Mouse (Mus musculus): ENCODE results near the gene Fam120c.
"Not testable (repeated sequence)": the region's sequence is repeated elsewhere in the genome, so short reads cannot be mapped to it uniquely, and the experiment has no call there.

Fam120c gene

DNA sequence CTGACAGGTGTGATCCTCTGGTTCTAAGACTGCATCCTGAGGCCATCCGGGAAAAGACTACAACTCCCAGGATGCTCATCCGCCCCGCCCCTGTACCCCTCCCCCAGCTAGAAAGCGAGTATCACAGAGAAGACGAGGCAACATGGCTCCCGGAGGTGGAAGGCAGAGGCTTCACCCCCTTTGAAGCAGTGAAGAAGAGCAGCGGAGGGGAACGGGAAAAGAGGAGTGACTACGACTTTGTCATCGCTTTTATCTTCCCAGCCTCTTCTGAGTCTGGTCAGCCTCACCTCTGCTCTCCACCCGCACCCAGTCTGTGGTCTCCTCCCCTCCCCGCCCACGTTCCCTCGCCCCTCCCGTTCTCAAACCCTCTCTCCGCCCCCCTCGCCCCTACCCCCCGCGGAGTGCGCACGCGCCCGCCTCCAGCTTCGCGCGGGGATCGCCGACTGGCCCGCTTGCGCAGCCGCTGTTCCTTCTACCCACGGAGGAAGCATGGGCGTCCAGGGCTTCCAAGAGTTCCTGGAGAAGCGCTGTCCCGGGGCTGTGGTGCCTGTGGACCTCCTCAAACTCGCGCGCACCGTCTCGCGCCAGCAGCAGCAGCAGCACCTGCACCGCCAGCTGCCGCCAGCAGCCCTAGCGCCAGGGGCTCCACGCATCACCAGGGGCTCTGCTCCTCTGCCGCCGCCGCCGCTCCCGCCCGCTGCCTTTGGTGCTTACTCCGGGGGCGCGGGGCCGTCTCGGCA is at the start of gene Fam120c:
Fam120c (plus strand) TSS at position 415 of the 740 bp plus-strand sequence.
- peak; percentile 85 for DNase-seq

GRCm38 (mm10) chrX:151298329-151298728 is 45.6 kb upstream of the Fam120c start:
- no peak for DNase-seq

- peak; percentile 14 for DNase-seq
Observed at GRCm38 (mm10) chrX:151313732-151314131, 30.2 kb upstream of the Fam120c start.

GRCm38 (mm10) chrX:151333615-151334014 is 10.4 kb upstream of the Fam120c start:
- no peak for DNase-seq

GRCm38 (mm10) chrX:151337804-151338203 is 6.2 kb upstream of the Fam120c start:
- DNase-seq = no peak

DNA sequence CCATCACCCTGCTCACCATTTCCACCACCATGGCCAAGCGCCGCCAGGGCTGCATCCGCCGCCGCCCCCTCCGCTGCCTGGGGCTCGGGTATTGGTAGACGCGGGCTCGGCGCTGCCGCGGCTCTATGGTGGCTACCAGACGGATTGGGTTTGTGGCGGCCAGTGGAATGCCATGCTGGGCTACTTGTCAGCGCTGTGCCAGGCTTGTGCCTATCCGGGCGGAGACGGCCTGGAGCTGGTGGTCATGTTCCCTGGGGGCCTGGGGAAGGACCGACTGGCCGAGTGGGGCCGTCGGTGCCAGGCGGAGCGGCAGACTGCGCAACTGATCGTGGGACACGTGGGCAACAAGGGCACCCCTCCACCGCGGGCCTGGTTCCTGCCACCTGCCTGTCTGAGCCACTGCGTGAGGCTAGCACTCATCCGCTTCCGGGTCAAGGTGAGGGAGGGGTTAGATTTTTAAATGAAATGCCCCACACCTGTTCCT is 568 bp downstream of the Fam120c start:
- DNase-seq = peak; percentile 46

GRCm38 (mm10) chrX:151345333-151346125 is 1.6 kb downstream of the Fam120c start:
- DNase-seq = no peak

DNA sequence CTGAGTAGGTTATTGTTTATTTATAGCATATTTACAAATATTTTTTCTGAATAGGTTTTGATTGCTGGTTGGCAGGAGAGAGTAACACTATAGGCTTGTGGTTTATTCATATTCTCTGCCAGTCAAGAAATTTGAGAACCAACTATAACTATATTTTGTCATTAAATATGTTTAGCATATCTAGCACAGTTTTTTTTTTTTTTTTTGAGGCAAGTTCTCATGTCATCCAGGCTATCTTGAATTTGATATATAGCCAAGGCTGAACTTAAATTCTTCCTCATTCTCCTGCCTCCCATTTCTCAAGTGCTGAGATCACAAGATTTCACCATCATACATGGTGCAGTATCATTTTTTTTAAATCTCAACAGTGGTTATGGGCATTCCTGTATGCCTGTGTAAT is 3.3 kb downstream of the Fam120c start:
- no peak for DNase-seq

DNA sequence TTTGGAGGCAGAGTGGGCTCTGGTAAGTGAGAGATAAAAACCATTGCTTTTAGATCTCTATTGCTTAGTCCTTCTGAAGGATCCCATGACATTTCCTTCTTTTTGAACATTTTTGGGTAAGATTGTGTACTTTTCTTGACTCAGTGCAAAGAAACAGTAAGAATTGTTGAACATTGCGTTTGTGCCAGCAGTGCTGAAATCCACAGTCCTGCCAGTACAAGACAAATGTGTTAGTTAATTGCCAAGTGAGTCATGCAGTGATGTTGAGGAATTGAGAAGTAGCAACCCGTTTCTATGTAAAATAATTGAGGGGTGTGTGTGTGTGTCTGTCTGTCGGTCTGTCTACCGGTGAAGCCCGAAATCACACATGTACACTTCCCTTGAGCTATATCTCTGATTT is 5.3 kb downstream of the Fam120c start:
- DNase-seq = no peak

GRCm38 (mm10) chrX:151418801-151419200 is 74.8 kb downstream of the Fam120c start:
- DNase-seq = no peak

GRCm38 (mm10) chrX:151420791-151421190 is 76.8 kb downstream of the Fam120c start:
- DNase-seq = no peak

DNA sequence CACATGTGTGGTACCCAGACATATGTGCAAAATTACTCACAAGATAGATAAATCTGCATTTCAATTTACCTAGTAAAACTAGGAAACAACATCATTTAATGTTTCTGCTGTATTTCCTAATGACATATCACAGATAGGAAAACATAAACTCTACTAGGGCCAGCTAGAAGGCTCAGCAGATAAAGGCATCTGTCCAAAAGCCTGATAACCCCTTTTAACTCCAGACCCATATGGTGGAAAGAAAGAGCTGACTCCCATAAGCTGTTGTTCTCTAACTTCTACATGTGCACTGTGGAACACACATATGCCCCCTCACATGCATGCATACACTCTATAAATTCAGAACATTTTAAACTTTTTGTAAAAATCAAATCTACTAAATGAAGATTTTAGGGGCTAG is 99.7 kb downstream of the Fam120c start:
- DNase-seq = no peak

GRCm38 (mm10) chrX:151444189-151444588 is 100.2 kb downstream of the Fam120c start:
- no peak for DNase-seq

DNA sequence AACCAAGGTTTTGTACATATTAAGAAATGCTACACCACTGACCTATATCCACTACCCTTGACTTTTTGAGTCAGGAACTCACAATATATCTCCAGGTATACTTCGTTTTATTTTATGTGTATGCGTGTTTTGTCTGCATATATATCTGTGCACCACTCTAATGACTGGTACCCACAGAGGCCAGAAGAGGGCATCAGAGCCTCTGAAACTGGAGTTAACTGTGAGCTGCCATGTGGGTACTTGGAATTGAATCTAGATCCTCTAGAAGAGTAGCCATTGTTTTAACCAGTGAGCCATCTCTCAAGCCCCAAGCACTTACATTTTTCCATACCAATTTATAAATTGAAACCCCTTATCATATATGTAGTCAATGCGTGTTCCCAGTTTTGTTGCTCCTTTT is 144.2 kb downstream of the Fam120c start:
- DNase-seq = no peak

DNA sequence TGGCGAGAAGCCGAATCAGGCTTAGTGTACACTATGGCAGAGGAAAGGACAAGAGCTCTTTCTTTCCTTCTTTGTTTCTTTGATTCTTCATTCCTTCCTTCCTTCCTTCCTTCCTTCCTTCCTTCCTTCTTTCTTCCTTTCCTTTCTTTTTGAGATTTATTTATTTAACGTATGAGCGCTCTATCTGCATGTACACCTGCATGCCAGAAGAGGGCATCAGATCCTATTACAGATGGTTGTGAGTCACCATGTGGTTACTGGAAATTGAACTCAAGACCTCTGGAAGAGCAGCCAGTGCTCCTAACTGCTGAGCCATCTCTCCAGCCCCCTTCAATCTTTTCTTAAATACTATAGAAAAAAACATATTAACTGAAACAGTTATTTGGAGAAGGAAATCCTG is 149.3 kb downstream of the Fam120c start:
- DNase-seq = not testable (repeated sequence)

GRCm38 (mm10) chrX:151496596-151496995 is 152.6 kb downstream of the Fam120c start:
- no peak for DNase-seq

GRCm38 (mm10) chrX:151508536-151508935 is 164.6 kb downstream of the Fam120c start:
- no peak for DNase-seq

GRCm38 (mm10) chrX:151509906-151510305 is 165.9 kb downstream of the Fam120c start:
- DNase-seq = no peak

GRCm38 (mm10) chrX:151513066-151513465 is 169.1 kb downstream of the Fam120c start:
- no peak for DNase-seq

DNA sequence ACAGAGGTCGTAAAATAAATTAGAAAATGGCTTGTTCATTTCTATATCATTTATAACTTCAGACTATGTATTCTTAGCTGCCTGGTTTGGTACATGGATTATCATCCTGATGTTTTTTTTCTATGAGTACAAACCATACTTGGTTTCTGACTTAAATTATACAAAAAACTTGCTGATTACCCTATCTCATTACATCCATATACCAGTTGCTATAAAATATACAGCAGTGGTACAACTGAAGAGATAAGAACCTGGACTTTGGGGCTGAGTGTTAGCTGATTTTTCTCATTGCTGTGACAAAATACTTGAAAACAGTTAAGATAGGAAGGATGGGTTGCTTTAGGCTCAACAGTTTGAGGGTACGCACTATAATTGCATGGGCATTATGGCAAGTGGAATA is 169.7 kb downstream of the Fam120c start:
- DNase-seq = no peak

DNA sequence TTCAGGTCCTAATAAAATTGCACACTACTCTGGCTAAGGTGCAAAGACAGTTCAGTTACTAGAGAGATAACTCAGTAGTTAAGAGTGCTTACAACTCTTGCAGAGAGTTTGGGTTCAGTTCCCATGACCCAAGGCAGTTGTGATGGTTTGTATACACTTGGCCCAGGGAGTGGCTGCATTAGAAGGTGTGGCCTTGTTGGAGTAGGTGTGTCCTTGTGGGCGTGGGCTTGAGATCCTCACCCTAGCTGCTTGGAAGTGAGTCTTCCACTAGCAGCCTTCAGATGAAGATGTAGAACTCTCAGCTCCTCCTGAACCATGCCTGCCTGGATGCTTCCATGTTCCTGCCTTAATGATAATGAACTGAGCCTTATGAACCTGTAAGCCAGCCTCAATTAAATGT is 174.2 kb downstream of the Fam120c start:
- peak; percentile 71 for DNase-seq

DNA sequence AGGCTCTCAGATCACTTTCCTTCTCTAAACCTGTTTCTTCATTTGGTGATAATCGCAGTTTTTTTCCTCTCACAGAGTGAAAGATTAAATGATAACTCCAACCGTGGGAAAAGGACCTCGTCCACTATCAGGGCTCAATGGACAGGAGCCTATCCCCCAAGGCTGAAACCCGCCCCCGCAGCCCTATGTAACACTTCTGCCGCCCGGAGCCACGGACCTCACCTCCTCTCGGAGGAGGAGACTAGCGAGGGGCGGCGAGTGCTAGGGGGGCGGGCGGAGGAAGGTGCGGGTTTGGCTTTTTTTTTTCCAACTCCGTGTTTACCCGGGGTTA is 176.1 kb downstream of the Fam120c start:
- DNase-seq = no peak

GRCm38 (mm10) chrX:151520458-151521322 is 176.7 kb downstream of the Fam120c start, which contains the start of gene Phf8:
TSS of gene Phf8 (plus strand) at chrX:151520672.
- DNase-seq = peak; percentile 96

Measured in liver (tissue).